Mouse (Mus musculus) lung, postnatal 0 days (tissue): Measurements from ENCODE around the gene Zbtb22. TPM values are rescaled to one million over a fixed set of nuclear protein-coding genes. Genes with fewer than 3 reads are reported as not detected.
"Not testable (repeated sequence)": the region's sequence is repeated elsewhere in the genome, so short reads cannot be mapped to it uniquely, and the experiment has no call there.

Experiments used
- ATAC-seq: fragments of 200-750 bp; cut with Nextera tagmentation; 2 replicates; pipeline ENCODE4 v1.8.0; 2017; ENCODE audit warnings: moderate library complexity
- DNase-seq: peaks from one replicate; pipeline ENCODE4 v3.0.0-alpha.2; 2016; ENCODE audit warnings: low spot score
- H3K27ac ChIP-seq: fragments of 300-500 bp; sonication (generic); 2 replicates; pipeline ENCODE4 v1.5.1; 2014; ENCODE audit warnings: antibody characterized with exemption, mild to moderate bottlenecking, low read length, mixed read lengths
- H3K27me3 ChIP-seq: fragments of 300-500 bp; sonication (generic); replicated peaks from 2 replicates; pipeline ENCODE4 v1.6.1; 2014; ENCODE audit warnings: low read length, mixed read lengths; ENCODE audit not compliant: insufficient read depth
- H3K36me3 ChIP-seq: fragments of 300-500 bp; sonication (generic); 2 replicates; pipeline ENCODE4 v1.6.1; 2014; ENCODE audit warnings: low read length, mixed read lengths; ENCODE audit not compliant: insufficient read depth
- H3K4me1 ChIP-seq: fragments of 300-500 bp; sonication (generic); 2 replicates; pipeline ENCODE4 v1.6.1; 2014; ENCODE audit warnings: antibody characterized with exemption, low read depth, low read length, mixed read lengths; ENCODE audit not compliant: insufficient read depth
- H3K4me2 ChIP-seq: fragments of 300-500 bp; sonication (generic); replicated peaks from 2 replicates; pipeline ENCODE4 v1.6.1; 2014; ENCODE audit warnings: low read depth, mild to moderate bottlenecking, low read length, moderate library complexity, mixed read lengths
- H3K4me3 ChIP-seq: fragments of 300-500 bp; sonication (generic); 2 replicates; pipeline ENCODE4 v1.5.1; 2014; ENCODE audit warnings: low read depth, low read length
- H3K9ac ChIP-seq: fragments of 300-500 bp; sonication (generic); replicated peaks from 2 replicates; pipeline ENCODE4 v1.6.1; 2014; ENCODE audit warnings: low read depth, mild to moderate bottlenecking
- H3K9me3 ChIP-seq: fragments of 300-500 bp; sonication (generic); 2 replicates; pipeline ENCODE4 v1.6.1; 2016; ENCODE audit warnings: low read length, mixed read lengths
- CTCF ChIP-seq: IDR thresholded peaks from 2 replicates; pipeline ENCODE4 v1.5.1; 2016; ENCODE audit warnings: antibody characterized with exemption, mild to moderate bottlenecking
- EP300 ChIP-seq: IDR thresholded peaks from 2 replicates; pipeline ENCODE4 v1.6.1; 2016; ENCODE audit warnings: antibody characterized with exemption, mild to moderate bottlenecking, control low read depth
- WGBS: fragments of 180-500 bp; shearing (Covaris S2); extraction: QIAGEN DNeasy Blood & Tissue Kit; methylation state at CpG from one replicate; pipeline ENCODE4 v1.1.7; 2014; 5-methylcytosine and 5-hydroxymethylcytosine counted together
- polyA plus RNA-seq: library from polyadenylated mRNA; unstranded; fragments of >200 nt; fragmentation: Nextera tagmentation; extraction: Ambion mirVana; gene quantifications from 2 replicates; pipeline ENCODE4 v1.2.1, GENCODE M21; 2015

Zbtb22 gene
- polyA plus RNA-seq, 1 experiment from 2014 or later, result 17.0 TPM

GRCm38 (mm10) chr17:33890533-33891059 is 25.1 kb upstream of the Zbtb22 start, which contains the start of gene Kifc1:
Gene Kifc1 (minus strand): TSS chr17:33890661.
- H3K9ac ChIP-seq, result no peak within 1 kb of the TSS
- DNase-seq, result peak; percentile 100
- H3K27ac ChIP-seq, result no peak within 1 kb of the TSS
- TF ChIP-seq CTCF, result peak; percentile 100
- no peak for TF ChIP-seq EP300
- no peaks in the 10 kb centered on the region for H3K4me1 ChIP-seq
- ATAC-seq, result peak; percentile 100
- no peaks in the 10 kb centered on the region for H3K27me3 ChIP-seq
- H3K4me2 ChIP-seq, result peak within 1 kb of the TSS; percentile 66
- no peaks in the 10 kb centered on the region for H3K36me3 ChIP-seq
- H3K9me3 ChIP-seq, result no peaks in the 10 kb centered on the region
- H3K4me3 ChIP-seq, result peak within 1 kb of the TSS; percentile 55
- under 1% methylated on average over 47 of the region's 49 CpGs for WGBS

- H3K4me2 ChIP-seq, result no peak overlapping the region
- H3K4me1 ChIP-seq, result no peaks in the 10 kb centered on the region
- H3K27me3 ChIP-seq, result no peaks in the 10 kb centered on the region
- H3K27ac ChIP-seq, result no peak overlapping the region
- 58% methylated on average over 2 of the region's 2 CpGs for WGBS
- H3K4me3 ChIP-seq, result no peak overlapping the region
- no peaks in the 10 kb centered on the region for H3K9me3 ChIP-seq
- DNase-seq (no peak), ATAC-seq (no peak)
- no peak for TF ChIP-seq EP300
- no peak for TF ChIP-seq CTCF
- H3K9ac ChIP-seq, result no peak overlapping the region
- H3K36me3 ChIP-seq, result no peaks in the 10 kb centered on the region
These were observed 24.3 kb upstream of the Zbtb22 start for GRCm38 (mm10) chr17:33891357-33891756.

GRCm38 (mm10) chr17:33891892-33892291 is 23.8 kb upstream of the Zbtb22 start:
- H3K4me3 ChIP-seq, H3K4me1 ChIP-seq, H3K9me3 ChIP-seq, DNase-seq, H3K27ac ChIP-seq, H3K4me2 ChIP-seq, H3K36me3 ChIP-seq, ATAC-seq, H3K27me3 ChIP-seq, H3K9ac ChIP-seq: not testable (repeated sequence)
- 64% methylated on average over 6 of the region's 6 CpGs for WGBS
- 0 out of 2 replicates have a peak, but pooled peaks have one; percentile 3 for TF ChIP-seq CTCF

- no peak for ATAC-seq
- WGBS, result 24% methylated on average over 7 of the region's 7 CpGs
- no peak for DNase-seq
These were observed 23.3 kb upstream of the Zbtb22 start for GRCm38 (mm10) chr17:33892429-33892828.

GRCm38 (mm10) chr17:33893011-33893410 is 22.7 kb upstream of the Zbtb22 start:
- not testable (repeated sequence) for H3K9ac ChIP-seq, H3K4me2 ChIP-seq, H3K27ac ChIP-seq, H3K9me3 ChIP-seq, H3K27me3 ChIP-seq, H3K36me3 ChIP-seq, H3K4me1 ChIP-seq, H3K4me3 ChIP-seq, ATAC-seq, DNase-seq
- WGBS, result 65% methylated on average over 4 of the region's 4 CpGs

More at GRCm38 (mm10) chr17:33892429-33892828, 23.3 kb upstream of the Zbtb22 start:
- H3K9me3 ChIP-seq, result no peaks in the 10 kb centered on the region
- no peak overlapping the region for H3K9ac ChIP-seq
- no peaks in the 10 kb centered on the region for H3K4me1 ChIP-seq
- H3K4me2 ChIP-seq, result no peak overlapping the region
- H3K36me3 ChIP-seq, result no peaks in the 10 kb centered on the region
- no peak overlapping the region for H3K4me3 ChIP-seq
- TF ChIP-seq CTCF (no peak), EP300 (no peak)
- no peak overlapping the region for H3K27ac ChIP-seq
- no peaks in the 10 kb centered on the region for H3K27me3 ChIP-seq

GRCm38 (mm10) chr17:33897114-33897794 is 18.4 kb upstream of the Zbtb22 start:
- TF ChIP-seq EP300 (no peak), CTCF (peak; percentile 77)
- H3K9ac ChIP-seq, result no peak overlapping the region
- 37% methylated on average over 6 of the region's 6 CpGs for WGBS
- DNase-seq, result peak; percentile 86
- no peak overlapping the region for H3K27ac ChIP-seq
- no peaks in the 10 kb centered on the region for H3K36me3 ChIP-seq
- no peak overlapping the region for H3K4me2 ChIP-seq
- no peaks in the 10 kb centered on the region for H3K4me1 ChIP-seq
- 0 out of 2 replicates have a peak, but pooled peaks have one; percentile 32 for ATAC-seq
- H3K27me3 ChIP-seq, result no peaks in the 10 kb centered on the region
- H3K4me3 ChIP-seq, result no peak overlapping the region
- no peaks in the 10 kb centered on the region for H3K9me3 ChIP-seq

- DNase-seq, H3K27ac ChIP-seq, H3K4me3 ChIP-seq, ATAC-seq, H3K4me2 ChIP-seq, H3K36me3 ChIP-seq, H3K9ac ChIP-seq, H3K27me3 ChIP-seq, H3K4me1 ChIP-seq, H3K9me3 ChIP-seq: not testable (repeated sequence)
- 82% methylated on average over 4 of the region's 4 CpGs for WGBS
These were observed 17.5 kb upstream of the Zbtb22 start for GRCm38 (mm10) chr17:33898193-33898592.
